In genomic region chr13:62331786-62332185, GRCm38 (mm10) we compare ENCODE assay signal across 28 mouse cellular contexts.
"Had no signal": no experiment of that assay in that cellular context is flagged by ENCODE, and none has a peak within 500 bp of the region (broad histone marks: within the 10 kb centered on the region; RNA-seq: fewer than 3 reads in every experiment).

No protein-coding gene starts in this region.

- H3K36me3 ChIP-seq: heart, embryonic 10.5 days; heart, embryonic 12.5 days; hindbrain, embryonic 10.5 days; hindbrain, embryonic 12.5 days; kidney, embryonic 15.5 days; limb, embryonic 10.5 days; limb, embryonic 12.5 days; liver, embryonic 13.5 days had no signal

- DNase-seq: gastrocnemius, adult 2 months; gastrocnemius, postnatal 10 days; gastrocnemius, postnatal 25 days; heart, adult 18-20 months; heart, postnatal 10 days; heart, postnatal 4 days; kidney, adult 11 months; kidney, adult 2 months; kidney, adult 9 months; kidney, postnatal 25 days; kidney, postnatal 4 days; liver; liver, embryonic 13.5 days had no signal

- ATAC-seq: hindbrain, embryonic 16.5 days; inflammation-experienced regulatory T-cells, adult 6 months; intestine, embryonic 16.5 days had no signal

- H3K4me1 ChIP-seq: heart, embryonic 10.5 days; heart, embryonic 12.5 days; hindbrain, embryonic 10.5 days; hindbrain, embryonic 12.5 days; kidney, embryonic 15.5 days; limb, embryonic 10.5 days; limb, embryonic 12.5 days; liver, embryonic 13.5 days had no signal

- H3K9ac ChIP-seq: heart, embryonic 12.5 days; hindbrain, embryonic 12.5 days; hindbrain, embryonic 14.5 days; kidney, embryonic 15.5 days; limb, embryonic 12.5 days; liver, embryonic 13.5 days had no signal

- H3K27ac ChIP-seq: gastrocnemius, adult 2 months; heart, embryonic 10.5 days; hindbrain, embryonic 10.5 days; hindbrain, embryonic 12.5 days; hindbrain, embryonic 14.5 days; kidney, embryonic 15.5 days; kidney, postnatal 0 days; layer of hippocampus, adult 2 months; left cerebral cortex, adult 2 months; limb, embryonic 10.5 days; limb, embryonic 12.5 days; liver, embryonic 13.5 days had no signal

- H3K27me3 ChIP-seq: heart, embryonic 12.5 days; hindbrain, embryonic 12.5 days; kidney, embryonic 15.5 days; limb, embryonic 12.5 days; liver, embryonic 13.5 days had no signal

- H3K4me3 ChIP-seq: gastrocnemius, adult 2 months; heart, embryonic 10.5 days; heart, embryonic 12.5 days; hindbrain, embryonic 10.5 days; hindbrain, embryonic 12.5 days; kidney, embryonic 15.5 days; layer of hippocampus, adult 2 months; left cerebral cortex, adult 2 months; limb, embryonic 10.5 days; limb, embryonic 12.5 days; liver, embryonic 13.5 days had no signal

- H3K9me3 ChIP-seq: limb, embryonic 10.5 days; liver, embryonic 13.5 days had no signal

- H3K4me2 ChIP-seq: heart, embryonic 12.5 days; hindbrain, embryonic 12.5 days; hindbrain, embryonic 14.5 days; kidney, embryonic 15.5 days; limb, embryonic 12.5 days; liver, embryonic 11.5 days; liver, embryonic 13.5 days had no signal
